Mouse (Mus musculus) heart, postnatal 0 days (tissue): ENCODE measurements at regions not wholly inside any gene's neighbourhood (a gene's known extent, or its start where the extent isn't known, plus 50 kb on each side); places are given as distances from the start of the nearest gene placed in this dataset.

Source experiments
- CTCF ChIP-seq: IDR thresholded peaks from 2 replicates; pipeline ENCODE4 v1.5.1; 2016; ENCODE audit warnings: antibody characterized with exemption, control low read depth, low read depth
- EP300 ChIP-seq: IDR thresholded peaks from 2 replicates; pipeline ENCODE4 v1.6.1; 2016; ENCODE audit warnings: antibody characterized with exemption, low read depth

GRCm38 (mm10) chr6:117326835-117327775 lies 158.8 kb downstream of the Cxcl12 start:
- TF ChIP-seq CTCF (no peak), EP300 (no peak)
